ENCODE assay signal across 9 mouse cellular contexts in the genomic region with DNA sequence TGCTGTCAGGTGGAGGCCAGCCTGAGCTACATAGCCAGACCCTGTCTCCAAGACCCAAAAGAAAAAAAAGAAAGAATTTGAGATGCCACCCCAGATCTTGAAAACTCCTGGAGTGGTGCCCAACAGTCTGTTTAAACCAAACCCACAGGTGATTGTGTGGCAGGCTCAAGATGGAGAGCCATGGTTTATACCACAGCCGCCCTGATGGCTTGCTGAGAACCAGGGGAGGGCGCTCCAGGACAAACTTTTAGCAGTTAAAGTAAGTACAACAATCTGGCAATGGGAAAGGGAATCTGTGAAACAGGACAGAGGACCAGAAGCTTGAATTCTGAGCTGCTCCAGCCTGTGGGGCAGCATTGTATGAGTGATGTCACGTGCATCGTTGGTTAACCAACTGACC. TPM values are rescaled to one million over a fixed set of nuclear protein-coding genes. Genes with fewer than 3 reads are reported as not detected.
DNase-seq lines count a peak whose midpoint lies in the region; ATAC-seq and TF ChIP-seq lines count a peak whose summit lies in the region.
"Had no signal": no experiment of that assay in that cellular context is flagged by ENCODE, and none has a peak within 500 bp of the region (broad histone marks: within the 10 kb centered on the region; RNA-seq: fewer than 3 reads in every experiment).

No protein-coding gene starts in this region.

- H3K27ac ChIP-seq in kidney, embryonic 14.5 days (ENCODE audit: low read depth, low read length), result no peak overlapping the region
- H3K27ac ChIP-seq in ES-Bruce4 (ENCODE audit: insufficient read depth, low read length), result no peak overlapping the region
- H3K27ac ChIP-seq: liver, embryonic 15.5 days had no signal

- H3K4me2 ChIP-seq in kidney, embryonic 14.5 days (replicated peaks; ENCODE audit: low read depth, low read length), result no peak overlapping the region
- H3K4me2 ChIP-seq: liver, embryonic 15.5 days had no signal

- H3K4me3 ChIP-seq in kidney, embryonic 14.5 days (ENCODE audit: low read length), result no peak overlapping the region
- no peak overlapping the region for H3K4me3 ChIP-seq in ES-Bruce4 (ENCODE audit: low read depth, low read length)
- H3K4me3 ChIP-seq: liver, embryonic 15.5 days had no signal

- no peak overlapping the region for H3K9ac ChIP-seq in kidney, embryonic 14.5 days (ENCODE audit: low read depth, low read length)
- no peak overlapping the region for H3K9ac ChIP-seq in ES-Bruce4 (ENCODE audit: low read depth, poor library complexity, severe bottlenecking)
- H3K9ac ChIP-seq: liver, embryonic 15.5 days had no signal

- H3K36me3 ChIP-seq in kidney, embryonic 14.5 days (ENCODE audit: control insufficient read depth, insufficient read depth, low read length), result no peaks in the 10 kb centered on the region
- H3K36me3 ChIP-seq in ES-Bruce4 (ENCODE audit: control insufficient read depth, insufficient read depth, low read length, poor library complexity, severe bottlenecking), result no peaks in the 10 kb centered on the region
- H3K36me3 ChIP-seq: liver, embryonic 15.5 days had no signal

- DNase-seq in CD4-positive, CD25-positive, alpha-beta regulatory T cell, adult 2 months (ENCODE audit: low read depth, low spot score), result peak; percentile 70
- peak; percentile 66 for DNase-seq in kidney, postnatal 10 days
- peak; percentile 28 for DNase-seq in c-Kit-positive CD71-positive TER-119-positive erythroid progenitor cells, embryonic 14.5 days (ENCODE audit: low spot score)
- DNase-seq in lung, postnatal 25 days (ENCODE audit: low spot score), result peak; percentile 51
- DNase-seq in urinary bladder, postnatal 4 days (ENCODE audit: low spot score in 2 of 2), result no peak

- TF ChIP-seq EP300 in ES-Bruce4 (IDR thresholded peaks at IDR 0.05; ENCODE audit: insufficient read depth, low read depth, low read length), result no peak

- no peaks in the 10 kb centered on the region for H3K27me3 ChIP-seq in kidney, embryonic 14.5 days (ENCODE audit: control insufficient read depth, insufficient read depth, low read length)
- H3K27me3 ChIP-seq in ES-Bruce4 (ENCODE audit: control insufficient read depth, insufficient read depth, low read length, poor library complexity, severe bottlenecking), result no peaks in the 10 kb centered on the region
- H3K27me3 ChIP-seq: liver, embryonic 15.5 days had no signal

- H3K9me3 ChIP-seq in kidney, embryonic 14.5 days (ENCODE audit: control insufficient read depth, low read length), result no peaks in the 10 kb centered on the region
- no peaks in the 10 kb centered on the region for H3K9me3 ChIP-seq in ES-Bruce4 (replicated peaks; ENCODE audit: control insufficient read depth, insufficient read depth, low read length, poor library complexity, severe bottlenecking)
- H3K9me3 ChIP-seq: liver, embryonic 15.5 days had no signal

- no peak for TF ChIP-seq POLR2A in ES-Bruce4 (IDR thresholded peaks at IDR 0.05; ENCODE audit: insufficient read depth, low read length)

- TF ChIP-seq CTCF in ES-Bruce4 (IDR thresholded peaks at IDR 0.05; ENCODE audit: low read depth, low read length), result peak; percentile 74

- no peak for ATAC-seq in CD4-positive, CD25-positive, alpha-beta regulatory T cell, adult 4 months
- ATAC-seq in kidney, embryonic 14.5 days (ENCODE audit: low FRiP score, low TSS enrichment), result no peak

- H3K4me1 ChIP-seq in kidney, embryonic 14.5 days (ENCODE audit: control insufficient read depth, insufficient read depth, low read length), result peaks cover 17% of the 10 kb centered on the region; the same call in 1 of the 2 replicates
- peaks cover 6% of the 10 kb centered on the region for H3K4me1 ChIP-seq in ES-Bruce4 (ENCODE audit: control insufficient read depth, insufficient read depth, low read length)

- WGBS in kidney, embryonic 14.5 days, result 79% methylated on average over 4 of the region's 4 CpGs

RNA-seq across cellular contexts. Expression of a gene that starts 1.8 kb away (rescaled TPM):
- polyA plus RNA-seq in CD4-positive, CD25-positive, alpha-beta regulatory T cell, adult 4 months (2017; shearing (Covaris generic)), result 100 to 1,000 TPM; 231 to 312 TPM
- 253 and 349 TPM in 2 replicates for polyA plus RNA-seq in kidney, embryonic 14.5 days (2014; fragmentation: Nextera tagmentation; extraction: Ambion mirVana)
- polyA plus RNA-seq in ES-Bruce4 (2011; ENCODE audit: insufficient read depth, insufficient read length, low read depth, missing spikeins), result 161 and 173 TPM in 2 replicates

Comparison
In these comparisons a context has a peak if more than half of its experiments do, and no peak if none do; other contexts are left out.
1. DNase-seq: peak in CD4-positive, CD25-positive, alpha-beta regulatory T cell, adult 2 months (single experiment), kidney, postnatal 10 days (single experiment), c-Kit-positive CD71-positive TER-119-positive erythroid progenitor cells, embryonic 14.5 days (single experiment) and lung, postnatal 25 days (single experiment); none in urinary bladder, postnatal 4 days (0 of 2).